Mouse (Mus musculus): Measurements from ENCODE around the gene Ttc33. TPM values are rescaled to one million over a fixed set of nuclear protein-coding genes. Genes with fewer than 3 reads are reported as not detected.

The Ttc33 gene
- polyA plus RNA-seq, 1 experiment from 2014 or later, result 36.3 TPM

DNA sequence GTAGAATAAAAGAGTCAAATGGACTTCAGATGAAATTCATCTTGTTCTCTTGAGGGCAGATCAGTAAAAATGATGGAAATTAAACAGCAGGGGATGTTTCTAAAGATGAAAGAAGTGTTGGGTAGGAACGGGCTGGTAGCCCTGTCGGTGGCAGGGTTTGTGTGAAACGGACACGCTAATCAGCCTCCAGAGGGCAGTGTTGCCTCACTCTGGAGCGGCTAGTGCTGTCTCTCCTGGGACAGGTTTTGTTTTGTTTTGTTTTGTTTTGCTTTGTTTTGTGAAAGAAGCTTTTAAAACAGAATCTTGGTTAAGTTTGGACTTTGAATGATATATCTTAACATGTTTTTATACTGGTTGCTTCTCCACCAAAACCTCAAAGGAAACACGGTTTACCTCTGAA, 51.2 kb downstream of the Ttc33 start:
- Histone ChIP-seq H3K9ac (ENCODE audit: low read length) (no peak overlapping the region), H3K27ac (ENCODE audit: low read length) (no peak overlapping the region), H3K4me3 (ENCODE audit: low read length) (no peak overlapping the region), H3K36me3 (ENCODE audit: control insufficient read depth, insufficient read depth) (no peaks in the 10 kb centered on the region), H3K4me1 (ENCODE audit: control insufficient read depth, insufficient read depth, low read length) (peaks cover 11% of the 10 kb centered on the region), H3K9me3 (replicated peaks; ENCODE audit: control insufficient read depth, low read length) (no peaks in the 10 kb centered on the region), H3K27me3 (ENCODE audit: control insufficient read depth, insufficient read depth, low read length) (no peaks in the 10 kb centered on the region; the same call in 1 of the 2 replicates), H3K4me2 (ENCODE audit: low read depth, low read length) (peak overlapping the region; percentile 21; the same call in 1 of the 2 replicates)
- 12% methylated on average over 6 of the region's 6 CpGs for WGBS
- no peak for ATAC-seq (replicated peaks; ENCODE audit: extremely low read depth, insufficient read depth, low FRiP score)

- no peak overlapping the region for H3K27ac ChIP-seq (ENCODE audit: low read length)
- no peaks in the 10 kb centered on the region for H3K9me3 ChIP-seq (replicated peaks; ENCODE audit: control insufficient read depth, low read length)
- H3K4me1 ChIP-seq (ENCODE audit: control insufficient read depth, insufficient read depth, low read length), result peaks cover 13% of the 10 kb centered on the region
- no peak overlapping the region for H3K9ac ChIP-seq (ENCODE audit: low read length)
- no peak overlapping the region; the same call in 1 of the 2 replicates for H3K4me3 ChIP-seq (ENCODE audit: low read length)
- H3K27me3 ChIP-seq (ENCODE audit: control insufficient read depth, insufficient read depth, low read length), result peaks cover 4% of the 10 kb centered on the region
- no peaks in the 10 kb centered on the region for H3K36me3 ChIP-seq (ENCODE audit: control insufficient read depth, insufficient read depth)
- WGBS, result 54% methylated on average over 7 of the region's 7 CpGs
- H3K4me2 ChIP-seq (ENCODE audit: low read depth, low read length), result no peak overlapping the region
- no peak for ATAC-seq (replicated peaks; ENCODE audit: extremely low read depth, insufficient read depth, low FRiP score)
These were observed 51.8 kb downstream of the Ttc33 start for GRCm38 (mm10) chr15:5237012-5237660.

GRCm38 (mm10) chr15:5238073-5238472, 52.7 kb downstream of the Ttc33 start:
- H3K4me2 ChIP-seq (ENCODE audit: low read depth, low read length), result no peak overlapping the region
- no peaks in the 10 kb centered on the region for H3K9me3 ChIP-seq (replicated peaks; ENCODE audit: control insufficient read depth, low read length)
- no peak overlapping the region for H3K9ac ChIP-seq (ENCODE audit: low read length)
- peaks cover 22% of the 10 kb centered on the region for H3K4me1 ChIP-seq (ENCODE audit: control insufficient read depth, insufficient read depth, low read length)
- no peak overlapping the region for H3K4me3 ChIP-seq (ENCODE audit: low read length)
- H3K27ac ChIP-seq (ENCODE audit: low read length), result no peak overlapping the region
- peaks cover 14% of the 10 kb centered on the region for H3K27me3 ChIP-seq (ENCODE audit: control insufficient read depth, insufficient read depth, low read length)
- no peaks in the 10 kb centered on the region for H3K36me3 ChIP-seq (ENCODE audit: control insufficient read depth, insufficient read depth)
- no peak for ATAC-seq (replicated peaks; ENCODE audit: extremely low read depth, insufficient read depth, low FRiP score)
- 51% methylated on average over 7 of the region's 7 CpGs for WGBS

DNA sequence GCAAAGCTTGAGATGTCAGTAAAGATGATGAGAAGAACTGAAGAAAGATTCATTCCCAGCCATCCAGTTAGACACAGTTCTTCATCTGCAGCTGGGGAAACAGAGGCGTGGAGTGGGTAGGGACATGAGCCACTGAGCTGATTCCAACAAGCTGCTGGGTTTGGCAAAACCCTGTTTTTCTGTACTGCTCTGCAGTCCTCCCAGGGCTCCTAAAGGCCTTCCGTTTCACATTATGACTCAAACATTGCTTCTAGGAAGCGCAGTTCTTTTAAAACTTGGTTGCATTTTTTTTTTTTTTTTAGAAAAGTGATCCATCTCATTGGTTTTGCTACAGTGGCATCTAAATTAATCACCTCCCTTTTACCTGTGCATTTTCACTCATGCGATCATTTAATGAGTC, 53.2 kb downstream of the Ttc33 start:
- no peak for ATAC-seq (replicated peaks; ENCODE audit: extremely low read depth, insufficient read depth, low FRiP score)
- Histone ChIP-seq H3K27me3 (ENCODE audit: control insufficient read depth, insufficient read depth, low read length) (peaks cover 18% of the 10 kb centered on the region), H3K4me3 (ENCODE audit: low read length) (no peak overlapping the region), H3K36me3 (ENCODE audit: control insufficient read depth, insufficient read depth) (no peaks in the 10 kb centered on the region), H3K4me1 (ENCODE audit: control insufficient read depth, insufficient read depth, low read length) (peaks cover 27% of the 10 kb centered on the region), H3K27ac (ENCODE audit: low read length) (no peak overlapping the region; the same call in 1 of the 2 replicates), H3K9ac (ENCODE audit: low read length) (no peak overlapping the region), H3K9me3 (replicated peaks; ENCODE audit: control insufficient read depth, low read length) (no peaks in the 10 kb centered on the region), H3K4me2 (ENCODE audit: low read depth, low read length) (peak overlapping the region; percentile 23; the same call in 1 of the 2 replicates)
- 71% methylated on average over 4 of the region's 4 CpGs for WGBS

GRCm38 (mm10) chr15:5239361-5239760, 54.0 kb downstream of the Ttc33 start:
- Histone ChIP-seq H3K27me3 (ENCODE audit: control insufficient read depth, insufficient read depth, low read length) (peaks cover 21% of the 10 kb centered on the region), H3K9ac (ENCODE audit: low read length) (no peak overlapping the region), H3K4me2 (ENCODE audit: low read depth, low read length) (peak overlapping the region; percentile 99), H3K4me3 (ENCODE audit: low read length) (peak overlapping the region; percentile 29), H3K27ac (ENCODE audit: low read length) (peak overlapping the region; percentile 75), H3K9me3 (replicated peaks; ENCODE audit: control insufficient read depth, low read length) (no peaks in the 10 kb centered on the region), H3K36me3 (ENCODE audit: control insufficient read depth, insufficient read depth) (no peaks in the 10 kb centered on the region), H3K4me1 (ENCODE audit: control insufficient read depth, insufficient read depth, low read length) (peaks cover 30% of the 10 kb centered on the region)
- WGBS, result 52% methylated on average over 4 of the region's 4 CpGs
- no peak for ATAC-seq (replicated peaks; ENCODE audit: extremely low read depth, insufficient read depth, low FRiP score)

DNA sequence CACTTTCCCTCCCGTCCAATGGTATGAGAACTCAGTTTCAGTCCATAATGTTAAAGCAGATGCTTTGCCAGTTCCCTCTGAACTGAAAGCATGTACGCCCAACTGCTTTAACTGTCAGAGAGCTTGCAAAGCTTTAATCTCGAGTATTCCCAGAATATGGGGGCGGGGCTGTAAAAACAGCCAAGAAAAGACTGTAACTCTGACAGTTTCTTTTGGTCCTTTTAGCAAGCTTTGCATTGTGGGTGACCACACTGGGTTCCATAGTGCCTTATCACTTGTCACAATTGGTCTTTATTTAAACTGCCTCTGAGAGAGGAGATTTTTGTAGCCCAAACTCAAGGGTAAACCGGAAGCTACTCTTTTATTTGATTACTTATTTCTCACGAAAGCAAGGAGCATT, 54.6 kb downstream of the Ttc33 start:
- Histone ChIP-seq H3K4me2 (ENCODE audit: low read depth, low read length) (peak overlapping the region; percentile 99), H3K27me3 (ENCODE audit: control insufficient read depth, insufficient read depth, low read length) (peaks cover 21% of the 10 kb centered on the region), H3K27ac (ENCODE audit: low read length) (peak overlapping the region; percentile 75), H3K36me3 (ENCODE audit: control insufficient read depth, insufficient read depth) (no peaks in the 10 kb centered on the region), H3K9ac (ENCODE audit: low read length) (peak overlapping the region; percentile 6; the same call in 1 of the 2 replicates), H3K4me1 (ENCODE audit: control insufficient read depth, insufficient read depth, low read length) (peaks cover 35% of the 10 kb centered on the region), H3K9me3 (replicated peaks; ENCODE audit: control insufficient read depth, low read length) (no peaks in the 10 kb centered on the region), H3K4me3 (ENCODE audit: low read length) (peak overlapping the region; percentile 29)
- no peak for ATAC-seq (replicated peaks; ENCODE audit: extremely low read depth, insufficient read depth, low FRiP score)
- WGBS, result 44% methylated on average over 6 of the region's 6 CpGs

DNA sequence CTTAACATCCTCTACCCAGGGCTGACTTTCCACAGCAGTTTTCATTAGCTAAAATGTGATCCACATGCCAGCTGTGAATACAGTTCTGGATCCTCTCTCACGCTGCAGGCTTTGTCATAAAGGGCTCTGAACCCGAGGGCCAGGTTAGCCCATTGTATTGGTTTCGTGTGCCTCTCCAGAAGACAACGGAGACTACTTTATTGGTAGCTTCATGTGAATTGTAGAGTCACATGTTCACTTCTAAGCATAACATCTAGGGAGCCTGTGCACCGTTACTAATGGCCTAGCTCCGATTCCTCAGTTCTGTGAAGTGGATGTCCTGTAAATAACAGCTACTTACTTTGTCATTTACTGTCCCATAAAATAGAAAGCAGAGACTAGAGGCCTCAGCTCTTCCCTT, 55.0 kb downstream of the Ttc33 start:
- peaks cover 35% of the 10 kb centered on the region for H3K4me1 ChIP-seq (ENCODE audit: control insufficient read depth, insufficient read depth, low read length)
- peaks cover 21% of the 10 kb centered on the region for H3K27me3 ChIP-seq (ENCODE audit: control insufficient read depth, insufficient read depth, low read length)
- H3K9ac ChIP-seq (ENCODE audit: low read length), result peak overlapping the region; percentile 6; the same call in 1 of the 2 replicates
- H3K27ac ChIP-seq (ENCODE audit: low read length), result peak overlapping the region; percentile 75
- no peaks in the 10 kb centered on the region for H3K9me3 ChIP-seq (replicated peaks; ENCODE audit: control insufficient read depth, low read length)
- H3K4me3 ChIP-seq (ENCODE audit: low read length), result peak overlapping the region; percentile 29
- peak overlapping the region; percentile 99 for H3K4me2 ChIP-seq (ENCODE audit: low read depth, low read length)
- WGBS, result 72% methylated on average over 6 of the region's 6 CpGs
- no peaks in the 10 kb centered on the region for H3K36me3 ChIP-seq (ENCODE audit: control insufficient read depth, insufficient read depth)
- ATAC-seq (replicated peaks; ENCODE audit: extremely low read depth, insufficient read depth, low FRiP score), result no peak

DNA sequence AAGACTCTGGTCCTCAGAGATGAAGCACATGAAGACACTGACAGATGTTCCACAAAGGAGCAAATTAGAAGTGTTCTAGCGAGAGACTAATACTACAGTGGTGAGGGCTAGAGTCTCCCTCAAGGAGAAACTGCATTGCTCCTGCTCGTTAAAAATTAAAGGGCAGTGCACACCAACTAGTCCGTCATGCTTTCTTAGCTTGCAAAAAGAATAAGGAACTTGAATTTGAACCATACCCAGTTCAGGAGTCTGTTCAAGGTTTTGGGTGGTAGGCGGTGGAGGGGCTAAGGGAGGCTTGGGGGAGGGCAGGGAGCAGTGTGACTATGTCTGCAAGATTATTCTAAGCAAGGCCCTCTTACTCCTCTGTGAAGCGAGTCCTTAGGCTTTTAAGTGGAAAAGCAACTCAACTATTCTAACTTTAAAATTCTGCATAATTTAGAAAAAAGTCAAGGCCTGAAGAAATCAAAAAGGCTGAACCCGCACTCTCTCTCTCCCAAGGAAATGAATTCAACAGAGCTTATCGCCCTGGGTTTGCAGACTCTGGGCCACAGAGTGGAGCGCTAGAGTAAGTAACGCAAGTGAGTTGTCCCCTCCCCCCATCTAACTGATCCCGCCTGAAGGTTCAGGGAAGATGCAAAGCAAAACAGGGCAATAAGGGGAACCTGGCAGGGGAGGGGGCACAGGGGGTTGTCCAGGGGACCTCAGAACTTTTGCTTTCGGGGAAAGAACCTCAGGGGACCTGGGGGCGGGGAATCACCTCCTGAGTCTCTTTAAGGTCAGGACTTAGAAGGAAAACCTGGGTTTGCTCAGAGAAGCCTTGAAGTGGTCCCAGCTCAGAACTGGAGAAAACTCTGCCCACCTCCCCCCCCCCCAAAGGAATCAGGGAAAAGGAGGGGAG, 56.2 kb downstream of the Ttc33 start:
- Histone ChIP-seq H3K36me3 (ENCODE audit: control insufficient read depth, insufficient read depth) (no peaks in the 10 kb centered on the region), H3K4me3 (ENCODE audit: low read length) (peak overlapping the region; percentile 66), H3K27me3 (ENCODE audit: control insufficient read depth, insufficient read depth, low read length) (peaks cover 21% of the 10 kb centered on the region), H3K4me1 (ENCODE audit: control insufficient read depth, insufficient read depth, low read length) (peaks cover 28% of the 10 kb centered on the region), H3K9ac (ENCODE audit: low read length) (peak overlapping the region; percentile 74), H3K27ac (ENCODE audit: low read length) (peak overlapping the region; percentile 48), H3K4me2 (ENCODE audit: low read depth, low read length) (peak overlapping the region; percentile 99), H3K9me3 (replicated peaks; ENCODE audit: control insufficient read depth, low read length) (no peaks in the 10 kb centered on the region)
- peak; percentile 19; the same call in 1 of the 2 replicates for ATAC-seq (replicated peaks; ENCODE audit: extremely low read depth, insufficient read depth, low FRiP score)
- WGBS, result 30% methylated on average over 12 of the region's 12 CpGs

Measured in heart, embryonic 16.5 days (tissue).